Mouse (Mus musculus) olfactory bulb, adult 2 months (tissue): Measurements from ENCODE around the gene Olfr554. TPM values are rescaled to one million over a fixed set of nuclear protein-coding genes. Genes with fewer than 3 reads are reported as not detected.

Experiments
- H3K27ac ChIP-seq: fragments of 200-500 bp; 2 replicates; pipeline ENCODE4 v1.5.1; 2012; ENCODE audit warnings: low read depth, low read length; ENCODE audit not compliant: insufficient read depth
- H3K4me1 ChIP-seq: fragments of 200-500 bp; 2 replicates; pipeline ENCODE4 v1.6.1; 2012; ENCODE audit warnings: low read length; ENCODE audit not compliant: control insufficient read depth, insufficient read depth
- H3K4me3 ChIP-seq: fragments of 200-500 bp; 2 replicates; pipeline ENCODE4 v1.5.1; 2012; ENCODE audit warnings: mild to moderate bottlenecking, low read depth, low read length, moderate library complexity; ENCODE audit not compliant: insufficient read depth
- CTCF ChIP-seq: fragments of 200-500 bp; IDR thresholded peaks from 2 replicates; pipeline ENCODE4 v1.5.1; 2012; ENCODE audit warnings: low read depth, mild to moderate bottlenecking, low read length, moderate library complexity; ENCODE audit not compliant: insufficient read depth
- POLR2A ChIP-seq: fragments of 200-500 bp; IDR thresholded peaks from 2 replicates; pipeline ENCODE4 v1.6.1; 2012; ENCODE audit warnings: mild to moderate bottlenecking, low read depth, low read length, moderate library complexity; ENCODE audit not compliant: insufficient read depth
- WGBS: fragments of 180-500 bp; shearing (Covaris S2); methylation state at CpG from one replicate; pipeline ENCODE4 v1.1.7; 2018; 5-methylcytosine and 5-hydroxymethylcytosine counted together
- polyA plus RNA-seq: library from polyadenylated mRNA; stranded (reverse); fragments of >200 nt; gene quantifications from 2 replicates; pipeline ENCODE4 v1.2.4, GENCODE M21; 2012; ENCODE audit warnings: low replicate concordance; ENCODE audit not compliant: missing spikeins, insufficient read depth, insufficient read length

The Olfr554 gene
- polyA plus RNA-seq, 1 experiment: not detected

DNA sequence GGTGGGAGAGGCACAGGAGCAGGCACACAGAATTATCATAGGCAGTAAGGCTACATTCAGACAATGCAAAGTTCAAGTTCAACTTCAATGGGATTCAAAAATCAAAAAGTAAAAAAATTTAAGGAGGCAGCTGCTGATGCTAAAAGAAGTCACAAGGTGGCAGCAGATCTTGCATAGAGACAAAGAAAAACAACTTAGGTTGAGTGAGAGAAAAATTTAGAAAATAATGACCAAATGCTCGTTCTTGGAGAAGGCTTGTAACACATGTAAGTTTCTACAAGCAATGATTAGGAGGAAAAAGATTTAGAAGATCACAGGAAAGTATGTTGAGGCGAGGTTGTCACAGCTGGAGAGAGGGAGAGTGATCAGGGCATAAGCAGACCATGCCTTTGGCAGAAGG, 27.1 kb downstream of the Olfr554 start:
- no peak for TF ChIP-seq CTCF
- no peak for TF ChIP-seq POLR2A
- H3K4me1 ChIP-seq: no peaks in the 10 kb centered on the region
- H3K27ac ChIP-seq: no peak overlapping the region
- H3K4me3 ChIP-seq: no peak overlapping the region
- 20% methylated on average over 2 of the region's 2 CpGs for WGBS

DNA sequence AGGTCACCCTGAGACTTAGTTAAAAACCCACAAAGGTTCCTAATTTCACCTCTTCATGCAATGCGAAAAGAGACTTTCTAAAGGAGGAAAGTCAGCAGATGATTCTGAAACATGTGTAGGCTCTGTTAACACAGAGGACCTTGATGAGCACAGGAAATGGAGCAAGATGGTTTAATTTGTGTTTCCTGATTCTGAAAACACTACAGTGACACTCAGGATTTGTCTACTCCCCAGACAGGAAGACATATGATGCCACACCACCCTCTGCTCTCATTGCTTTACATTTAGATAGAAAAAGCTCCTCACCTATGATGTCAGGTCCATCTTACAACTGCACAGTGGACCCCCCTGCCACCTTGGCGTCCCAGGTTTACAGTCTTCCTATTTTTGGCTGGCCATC, 38.0 kb downstream of the Olfr554 start:
- H3K27ac ChIP-seq: no peak overlapping the region
- WGBS: 92% methylated on average over 2 of the region's 2 CpGs
- H3K4me1 ChIP-seq: no peaks in the 10 kb centered on the region
- no peak overlapping the region for H3K4me3 ChIP-seq
- no peak for TF ChIP-seq POLR2A
- TF ChIP-seq CTCF: no peak

DNA sequence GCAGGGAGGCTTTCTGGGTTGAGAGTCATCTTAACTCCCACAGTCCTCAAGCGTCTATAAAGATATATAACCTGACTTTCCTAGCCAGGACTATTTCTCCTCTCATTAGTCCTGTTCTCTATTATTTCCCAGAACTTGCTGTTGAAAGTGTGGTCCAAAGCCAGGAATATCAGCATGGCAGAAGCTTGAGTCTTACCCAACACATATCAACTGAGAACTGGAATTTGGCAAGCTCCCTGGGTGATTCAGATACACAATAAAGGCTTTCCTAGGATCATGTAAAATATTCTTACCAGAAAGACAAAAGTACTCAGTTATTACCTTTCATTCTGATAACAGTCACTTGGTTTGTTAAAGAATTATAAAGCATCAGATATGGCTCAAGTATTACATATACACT, 43.7 kb downstream of the Olfr554 start:
- no peak overlapping the region for H3K27ac ChIP-seq
- WGBS: 90% methylated on average over 1 of the region's 1 CpGs

DNA sequence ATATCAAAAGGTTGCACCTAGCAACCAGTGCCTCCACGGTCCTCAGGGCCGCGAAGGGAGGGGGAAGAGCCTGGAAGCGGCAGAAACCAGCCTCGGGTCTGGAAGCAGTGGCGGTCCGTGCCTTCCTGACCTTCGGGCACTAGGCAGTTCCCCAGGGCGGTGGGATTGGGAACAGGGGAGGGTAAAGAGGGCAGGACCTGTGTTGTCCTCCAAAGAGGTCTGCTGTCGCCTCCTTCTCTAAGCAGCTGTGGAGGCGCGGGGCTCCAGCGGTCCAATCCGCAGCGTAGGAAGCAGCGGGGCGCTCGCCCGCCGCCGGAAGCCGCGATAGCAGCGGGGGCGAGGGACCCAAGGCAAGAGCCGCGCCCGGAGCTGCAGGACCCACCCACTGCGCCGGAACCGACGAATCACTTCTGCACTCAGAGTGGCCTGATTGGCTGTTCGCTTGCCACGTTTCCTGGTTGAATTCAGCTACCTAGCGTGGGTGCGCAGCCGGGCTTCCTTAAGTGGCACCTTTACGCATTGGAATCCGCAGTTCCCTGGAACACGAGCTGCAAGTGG, 48.8 kb downstream of the Olfr554 start, which contains the start of gene Trim68:
TSS of gene Trim68 (minus strand) at position 384 of the 558 bp plus-strand sequence.
- Histone ChIP-seq H3K4me1 (no peaks in the 10 kb centered on the region), H3K4me3 (peak within 1 kb of the TSS; percentile 63), H3K27ac (peak within 1 kb of the TSS; percentile 22)
- no peak for TF ChIP-seq CTCF
- peak; percentile 49; the same call in 1 of the 2 replicates for TF ChIP-seq POLR2A
- WGBS: under 1% methylated on average over 40 of the region's 40 CpGs

More for the DNA sequence above, 43.7 kb downstream of the Olfr554 start:
- no peak overlapping the region for H3K4me3 ChIP-seq
- TF ChIP-seq POLR2A (no peak), CTCF (no peak)
- no peaks in the 10 kb centered on the region for H3K4me1 ChIP-seq

Other genes with a start within 250 kb of the Olfr554 start
- gene Rrm1, start 196.7 kb upstream of the Olfr554 start, polyA plus RNA-seq: not detected in 2 replicates
- not detected in 2 replicates for gene Olfr543, start 156.8 kb upstream of the Olfr554 start, polyA plus RNA-seq
- gene Olfr544, start 150.1 kb upstream of the Olfr554 start, polyA plus RNA-seq: not detected in 2 replicates
- gene Olfr545, start 138.9 kb upstream of the Olfr554 start, polyA plus RNA-seq: not detected in 2 replicates
- gene Olfr547, start 103.7 kb upstream of the Olfr554 start, polyA plus RNA-seq: not detected in 2 replicates
- gene Olfr548-ps1, start 97.5 kb upstream of the Olfr554 start, polyA plus RNA-seq: not detected in 2 replicates
- gene Olfr549, start 88.6 kb upstream of the Olfr554 start, polyA plus RNA-seq: not detected in 2 replicates
- not detected in 2 replicates for gene Trim21, start 72.9 kb upstream of the Olfr554 start, polyA plus RNA-seq
- gene Olfr550, start 67.0 kb upstream of the Olfr554 start, polyA plus RNA-seq: not detected in 2 replicates
- not detected in 2 replicates for gene Olfr551, start 46.5 kb upstream of the Olfr554 start, polyA plus RNA-seq
- not detected in 2 replicates for gene Olfr552, start 40.7 kb upstream of the Olfr554 start, polyA plus RNA-seq
- gene Olfr553, start 20.2 kb upstream of the Olfr554 start, polyA plus RNA-seq: not detected in 2 replicates
- not detected in 2 replicates for gene Olfr555, start 20.4 kb downstream of the Olfr554 start, polyA plus RNA-seq
- gene Olfr556, start 26.5 kb downstream of the Olfr554 start, polyA plus RNA-seq: not detected in 2 replicates
- not detected in 2 replicates for gene Trim68, start 48.9 kb downstream of the Olfr554 start, polyA plus RNA-seq
- gene Olfr557, start 57.5 kb downstream of the Olfr554 start, polyA plus RNA-seq: not detected in 2 replicates
- gene Olfr558, start 63.8 kb downstream of the Olfr554 start, polyA plus RNA-seq: not detected in 2 replicates
- not detected in 2 replicates for gene Olfr33, start 80.6 kb downstream of the Olfr554 start, polyA plus RNA-seq
- not detected in 2 replicates for gene Olfr559, start 89.1 kb downstream of the Olfr554 start, polyA plus RNA-seq
- gene Olfr560, start 120.9 kb downstream of the Olfr554 start, polyA plus RNA-seq: not detected in 2 replicates
- not detected in 2 replicates for gene Olfr78, start 121.0 kb downstream of the Olfr554 start, polyA plus RNA-seq
- not detected in 2 replicates for gene Olfr561, start 132.8 kb downstream of the Olfr554 start, polyA plus RNA-seq
- gene Olfr564, start 165.0 kb downstream of the Olfr554 start, polyA plus RNA-seq: not detected in 2 replicates
- not detected in 2 replicates for gene Olfr566, start 220.3 kb downstream of the Olfr554 start, polyA plus RNA-seq
- not detected in 2 replicates for gene Olfr568, start 238.7 kb downstream of the Olfr554 start, polyA plus RNA-seq